Mouse (Mus musculus): ENCODE results near the gene Nphp3. TPM values are rescaled to one million over a fixed set of nuclear protein-coding genes. Genes with fewer than 3 reads are reported as not detected.
A peak's percentile ranks its signal among the peaks of the same experiment; 100 is the strongest.

Nphp3 gene
- 4.1 and 4.8 TPM in 2 replicates for polyA plus RNA-seq (2015; fragmentation: Nextera tagmentation; extraction: Ambion mirVana)

GRCm38 (mm10) chr9:104001921-104002859 lies at the start of gene Nphp3:
Nphp3 (plus strand) TSS chr9:104002544.
- ATAC-seq (ENCODE audit: extremely low read depth, insufficient number of reproducible peaks, low FRiP score, low TSS enrichment): peak; percentile 95
- under 1% methylated on average over 55 of the region's 55 CpGs for WGBS
- Histone ChIP-seq H3K4me2 (peak within 1 kb of the TSS; percentile 76), H3K27me3 (replicated peaks) (no peaks in the 10 kb centered on the region), H3K9me3 (no peaks in the 10 kb centered on the region), H3K36me3 (peaks cover 21% of the 10 kb centered on the region), H3K27ac (replicated peaks) (peak within 1 kb of the TSS; percentile 85), H3K9ac (peak within 1 kb of the TSS; percentile 89), H3K4me1 (peaks cover 29% of the 10 kb centered on the region), H3K4me3 (peak within 1 kb of the TSS; percentile 84)

GRCm38 (mm10) chr9:103958722-103959121 lies 43.6 kb upstream of the Nphp3 start:
- no peaks in the 10 kb centered on the region for H3K36me3 ChIP-seq
- H3K4me2 ChIP-seq: no peak overlapping the region
- peaks cover 10% of the 10 kb centered on the region for H3K4me1 ChIP-seq
- no peaks in the 10 kb centered on the region for H3K27me3 ChIP-seq (replicated peaks)
- 73% methylated on average over 6 of the region's 6 CpGs for WGBS
- H3K9ac ChIP-seq: no peak overlapping the region
- ATAC-seq (ENCODE audit: extremely low read depth, insufficient number of reproducible peaks, low FRiP score, low TSS enrichment): no peak
- no peak overlapping the region for H3K4me3 ChIP-seq
- no peak overlapping the region for H3K27ac ChIP-seq (replicated peaks)
- no peaks in the 10 kb centered on the region for H3K9me3 ChIP-seq

- no peak for ATAC-seq (ENCODE audit: extremely low read depth, insufficient number of reproducible peaks, low FRiP score, low TSS enrichment)
- Histone ChIP-seq H3K9ac (no peak overlapping the region), H3K36me3 (no peaks in the 10 kb centered on the region), H3K4me3 (no peak overlapping the region), H3K27ac (replicated peaks) (peak overlapping the region; percentile 45; the same call in 1 of the 2 replicates), H3K27me3 (replicated peaks) (no peaks in the 10 kb centered on the region), H3K4me1 (peaks cover 10% of the 10 kb centered on the region), H3K9me3 (no peaks in the 10 kb centered on the region), H3K4me2 (no peak overlapping the region)
- 53% methylated on average over 10 of the region's 10 CpGs for WGBS
Observed at GRCm38 (mm10) chr9:103959989-103960388, 42.4 kb upstream of the Nphp3 start.

GRCm38 (mm10) chr9:103996496-103996895 lies 5.8 kb upstream of the Nphp3 start:
- Histone ChIP-seq H3K4me1 (peaks cover 11% of the 10 kb centered on the region), H3K4me3 (no peak overlapping the region), H3K27ac (replicated peaks) (no peak overlapping the region), H3K27me3 (replicated peaks) (no peaks in the 10 kb centered on the region), H3K9me3 (no peaks in the 10 kb centered on the region), H3K4me2 (no peak overlapping the region), H3K36me3 (no peaks in the 10 kb centered on the region), H3K9ac (no peak overlapping the region)
- ATAC-seq (ENCODE audit: extremely low read depth, insufficient number of reproducible peaks, low FRiP score, low TSS enrichment): no peak
- 7% methylated on average over 2 of the region's 2 CpGs for WGBS

- Histone ChIP-seq H3K4me2 (no peak overlapping the region), H3K4me1 (peaks cover 29% of the 10 kb centered on the region), H3K36me3 (peaks cover 6% of the 10 kb centered on the region), H3K27ac (replicated peaks) (0 out of 2 replicates have a peak overlapping the region, but pooled peaks have one; percentile 65), H3K4me3 (no peak overlapping the region), H3K27me3 (replicated peaks) (no peaks in the 10 kb centered on the region), H3K9ac (no peak overlapping the region), H3K9me3 (no peaks in the 10 kb centered on the region)
- WGBS: 10% methylated on average over 3 of the region's 3 CpGs
- ATAC-seq (ENCODE audit: extremely low read depth, insufficient number of reproducible peaks, low FRiP score, low TSS enrichment): no peak
Observed at GRCm38 (mm10) chr9:104000601-104001000, 1.7 kb upstream of the Nphp3 start.

GRCm38 (mm10) chr9:104002913-104003330 lies 578 bp downstream of the Nphp3 start:
- peaks cover 25% of the 10 kb centered on the region for H3K36me3 ChIP-seq
- H3K9me3 ChIP-seq: no peaks in the 10 kb centered on the region
- peak overlapping the region; percentile 84 for H3K4me3 ChIP-seq
- peak overlapping the region; percentile 76 for H3K4me2 ChIP-seq
- H3K4me1 ChIP-seq: peaks cover 29% of the 10 kb centered on the region
- peak; percentile 15; the same call in 1 of the 2 replicates for ATAC-seq (ENCODE audit: extremely low read depth, insufficient number of reproducible peaks, low FRiP score, low TSS enrichment)
- H3K9ac ChIP-seq: peak overlapping the region; percentile 89
- no peaks in the 10 kb centered on the region for H3K27me3 ChIP-seq (replicated peaks)
- H3K27ac ChIP-seq (replicated peaks): peak overlapping the region; percentile 85
- WGBS: under 1% methylated on average over 37 of the region's 37 CpGs

GRCm38 (mm10) chr9:104014526-104014925 lies 12.2 kb downstream of the Nphp3 start:
- Histone ChIP-seq H3K4me1 (no peaks in the 10 kb centered on the region), H3K4me2 (no peak overlapping the region), H3K27me3 (replicated peaks) (no peaks in the 10 kb centered on the region), H3K27ac (replicated peaks) (no peak overlapping the region), H3K9ac (no peak overlapping the region), H3K4me3 (no peak overlapping the region), H3K36me3 (peaks cover 77% of the 10 kb centered on the region), H3K9me3 (no peaks in the 10 kb centered on the region)
- WGBS: 64% methylated on average over 1 of the region's 1 CpGs
- no peak for ATAC-seq (ENCODE audit: extremely low read depth, insufficient number of reproducible peaks, low FRiP score, low TSS enrichment)

GRCm38 (mm10) chr9:104021026-104021425 lies 18.7 kb downstream of the Nphp3 start:
- ATAC-seq (ENCODE audit: extremely low read depth, insufficient number of reproducible peaks, low FRiP score, low TSS enrichment): no peak
- WGBS: 88% methylated on average over 10 of the region's 10 CpGs
- Histone ChIP-seq H3K4me2 (no peak overlapping the region), H3K4me1 (no peaks in the 10 kb centered on the region), H3K27me3 (replicated peaks) (no peaks in the 10 kb centered on the region), H3K36me3 (peaks cover 88% of the 10 kb centered on the region), H3K27ac (replicated peaks) (no peak overlapping the region), H3K9ac (no peak overlapping the region), H3K4me3 (no peak overlapping the region), H3K9me3 (no peaks in the 10 kb centered on the region)

- H3K4me2 ChIP-seq: no peak overlapping the region
- no peak overlapping the region for H3K27ac ChIP-seq (replicated peaks)
- 91% methylated on average over 8 of the region's 8 CpGs for WGBS
- peaks cover 9% of the 10 kb centered on the region for H3K9me3 ChIP-seq
- H3K9ac ChIP-seq: no peak overlapping the region
- no peaks in the 10 kb centered on the region for H3K4me1 ChIP-seq
- H3K27me3 ChIP-seq (replicated peaks): no peaks in the 10 kb centered on the region
- H3K36me3 ChIP-seq: peaks cover 84% of the 10 kb centered on the region
- no peak for ATAC-seq (ENCODE audit: extremely low read depth, insufficient number of reproducible peaks, low FRiP score, low TSS enrichment)
- no peak overlapping the region for H3K4me3 ChIP-seq
Observed at GRCm38 (mm10) chr9:104027186-104027585, 24.8 kb downstream of the Nphp3 start.

GRCm38 (mm10) chr9:104029861-104030260 lies 27.5 kb downstream of the Nphp3 start:
- Histone ChIP-seq H3K27me3 (replicated peaks) (no peaks in the 10 kb centered on the region), H3K4me1 (no peaks in the 10 kb centered on the region), H3K4me2 (no peak overlapping the region), H3K27ac (replicated peaks) (no peak overlapping the region), H3K4me3 (no peak overlapping the region), H3K9ac (no peak overlapping the region), H3K36me3 (peaks cover 85% of the 10 kb centered on the region), H3K9me3 (peaks cover 9% of the 10 kb centered on the region)
- 88% methylated on average over 11 of the region's 11 CpGs for WGBS
- no peak for ATAC-seq (ENCODE audit: extremely low read depth, insufficient number of reproducible peaks, low FRiP score, low TSS enrichment)

- no peak overlapping the region for H3K9ac ChIP-seq
- H3K4me1 ChIP-seq: peaks cover 14% of the 10 kb centered on the region
- no peaks in the 10 kb centered on the region for H3K9me3 ChIP-seq
- H3K27me3 ChIP-seq (replicated peaks): no peaks in the 10 kb centered on the region
- H3K4me3 ChIP-seq: no peak overlapping the region
- 75% methylated on average over 8 of the region's 8 CpGs for WGBS
- no peak overlapping the region for H3K27ac ChIP-seq (replicated peaks)
- no peak overlapping the region for H3K4me2 ChIP-seq
- ATAC-seq (ENCODE audit: extremely low read depth, insufficient number of reproducible peaks, low FRiP score, low TSS enrichment): no peak
- H3K36me3 ChIP-seq: peaks cover 80% of the 10 kb centered on the region
Observed at GRCm38 (mm10) chr9:104034231-104034630, 31.9 kb downstream of the Nphp3 start.

Measured in heart, embryonic 13.5 days (tissue).